Mouse (Mus musculus): ENCODE data around the gene Zcchc24. TPM values are rescaled to one million over a fixed set of nuclear protein-coding genes. Genes with fewer than 3 reads are reported as not detected.
A peak's percentile ranks its signal among the peaks of the same experiment; 100 is the strongest.

The Zcchc24 gene
- polyA plus RNA-seq, 1 experiment from 2014 or later: 12.3 TPM

- WGBS: 90% methylated on average over 5 of the region's 5 CpGs
- no peak for ATAC-seq (replicated peaks)
- H3K4me1 ChIP-seq: no peaks in the 10 kb centered on the region; the same call in 1 of the 2 replicates
- no peaks in the 10 kb centered on the region for H3K36me3 ChIP-seq
- no peak overlapping the region for H3K27ac ChIP-seq (replicated peaks)
- H3K9me3 ChIP-seq: no peaks in the 10 kb centered on the region
- no peak overlapping the region for H3K9ac ChIP-seq (replicated peaks)
- H3K4me2 ChIP-seq (replicated peaks): no peak overlapping the region
- H3K4me3 ChIP-seq: no peak overlapping the region
- H3K27me3 ChIP-seq: no peaks in the 10 kb centered on the region
Measured at GRCm38 (mm10) chr14:25720962-25721707, 47.7 kb downstream of the Zcchc24 start.

DNA sequence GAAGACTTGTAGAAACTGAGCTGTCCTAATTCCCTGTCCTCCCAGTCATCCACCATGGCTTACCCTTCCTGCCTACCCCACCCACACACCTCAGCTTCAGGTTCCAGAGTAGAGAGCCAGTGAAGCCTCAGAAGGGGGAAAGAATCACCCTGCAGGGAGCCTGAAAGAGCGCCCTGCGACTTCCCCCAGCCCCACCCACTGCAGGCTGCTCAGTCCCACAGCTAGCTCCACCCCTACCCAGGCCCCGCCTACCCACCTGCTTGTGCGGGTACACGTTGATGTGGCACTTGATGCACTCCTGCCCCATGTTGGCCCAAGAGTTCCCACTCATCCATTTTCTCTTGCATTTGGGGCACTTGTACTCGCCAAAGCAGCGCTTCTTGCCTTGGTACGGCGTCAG lies 49.5 kb downstream of the Zcchc24 start:
- H3K9me3 ChIP-seq: no peaks in the 10 kb centered on the region
- no peak overlapping the region for H3K4me3 ChIP-seq
- H3K27me3 ChIP-seq: no peaks in the 10 kb centered on the region
- no peaks in the 10 kb centered on the region for H3K4me1 ChIP-seq
- no peaks in the 10 kb centered on the region for H3K36me3 ChIP-seq
- WGBS: 52% methylated on average over 9 of the region's 9 CpGs
- H3K9ac ChIP-seq (replicated peaks): no peak overlapping the region
- no peak overlapping the region for H3K4me2 ChIP-seq (replicated peaks)
- ATAC-seq (replicated peaks): no peak
- H3K27ac ChIP-seq (replicated peaks): no peak overlapping the region

DNA sequence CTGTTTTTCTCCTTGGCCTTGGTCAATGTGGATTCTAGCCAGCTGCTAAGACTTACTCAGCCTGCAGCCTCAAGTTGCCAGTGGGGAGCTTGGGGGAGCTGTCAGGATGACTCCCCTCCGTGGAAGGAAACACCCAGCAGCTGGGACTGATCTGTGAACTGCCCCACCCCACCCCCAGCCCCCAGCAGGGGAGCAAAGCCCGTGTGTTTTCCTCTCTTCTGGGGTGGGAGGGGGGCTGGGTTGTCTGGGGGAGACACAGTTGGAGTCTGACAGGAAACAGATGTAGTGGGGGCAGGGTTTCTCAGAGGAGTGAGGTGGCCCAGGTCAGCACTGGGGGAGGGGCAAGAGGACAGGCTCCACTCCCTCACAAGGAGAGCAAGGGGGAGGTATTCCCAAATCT lies 50.4 kb downstream of the Zcchc24 start:
- Histone ChIP-seq H3K27me3 (no peaks in the 10 kb centered on the region), H3K4me1 (no peaks in the 10 kb centered on the region), H3K36me3 (no peaks in the 10 kb centered on the region), H3K9ac (replicated peaks) (no peak overlapping the region), H3K4me3 (no peak overlapping the region), H3K9me3 (no peaks in the 10 kb centered on the region), H3K4me2 (replicated peaks) (no peak overlapping the region), H3K27ac (replicated peaks) (no peak overlapping the region)
- ATAC-seq (replicated peaks): no peak
- 7% methylated on average over 2 of the region's 2 CpGs for WGBS

- WGBS: 92% methylated on average over 8 of the region's 8 CpGs
- H3K4me2 ChIP-seq (replicated peaks): no peak overlapping the region
- no peak overlapping the region for H3K9ac ChIP-seq (replicated peaks)
- H3K4me3 ChIP-seq: no peak overlapping the region
- no peaks in the 10 kb centered on the region for H3K27me3 ChIP-seq
- H3K9me3 ChIP-seq: no peaks in the 10 kb centered on the region
- no peaks in the 10 kb centered on the region for H3K36me3 ChIP-seq
- no peaks in the 10 kb centered on the region for H3K4me1 ChIP-seq
- ATAC-seq (replicated peaks): no peak
- no peak overlapping the region for H3K27ac ChIP-seq (replicated peaks)
Measured at GRCm38 (mm10) chr14:25717718-25718117, 51.1 kb downstream of the Zcchc24 start.

GRCm38 (mm10) chr14:25716528-25716927 lies 52.3 kb downstream of the Zcchc24 start:
- no peaks in the 10 kb centered on the region for H3K36me3 ChIP-seq
- no peaks in the 10 kb centered on the region for H3K4me1 ChIP-seq
- WGBS: 100% methylated on average over 1 of the region's 1 CpGs
- H3K9me3 ChIP-seq: no peaks in the 10 kb centered on the region
- no peak overlapping the region for H3K4me2 ChIP-seq (replicated peaks)
- no peaks in the 10 kb centered on the region for H3K27me3 ChIP-seq
- ATAC-seq (replicated peaks): no peak
- no peak overlapping the region for H3K27ac ChIP-seq (replicated peaks)
- H3K9ac ChIP-seq (replicated peaks): no peak overlapping the region
- H3K4me3 ChIP-seq: no peak overlapping the region

DNA sequence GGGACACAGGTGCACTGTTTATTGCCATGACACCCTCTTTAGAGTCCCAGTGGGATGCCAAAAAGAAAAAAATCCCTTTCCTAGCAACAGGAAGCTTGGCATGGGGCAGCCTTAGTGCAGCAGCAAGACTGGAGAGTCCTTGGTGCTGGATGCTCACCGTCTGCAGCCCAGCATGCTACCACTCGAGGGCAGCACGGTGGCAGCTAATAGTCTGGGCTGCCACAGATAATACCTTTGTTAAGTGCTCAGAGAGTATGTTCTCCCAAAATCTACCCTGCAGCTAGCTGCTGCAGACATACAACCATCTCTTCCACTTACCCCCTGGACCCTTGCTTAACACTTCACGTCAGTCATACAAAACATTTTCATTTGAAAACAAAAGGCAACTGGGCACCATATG lies 55.4 kb downstream of the Zcchc24 start:
- no peak overlapping the region for H3K27ac ChIP-seq (replicated peaks)
- WGBS: 16% methylated on average over 4 of the region's 4 CpGs

DNA sequence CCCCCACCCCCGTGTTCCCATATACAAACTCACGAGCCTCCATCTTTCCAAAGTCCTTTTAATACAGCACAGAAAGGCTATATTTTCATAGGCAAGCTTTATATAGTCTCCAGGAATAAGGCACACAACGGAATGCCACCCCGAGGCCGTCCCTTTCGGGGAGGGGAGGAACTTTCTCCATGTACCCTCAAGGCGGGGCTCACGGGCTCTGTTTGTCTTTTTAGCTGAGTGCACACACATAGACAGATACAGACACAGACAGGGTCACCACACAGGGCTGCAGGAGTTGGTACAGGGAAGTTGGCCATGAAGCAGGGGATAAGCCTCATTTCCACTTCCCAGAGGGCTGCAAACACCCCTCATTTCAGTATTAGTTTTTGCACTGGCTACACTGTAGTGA lies 57.2 kb downstream of the Zcchc24 start:
- Histone ChIP-seq H3K9me3 (no peaks in the 10 kb centered on the region), H3K27ac (replicated peaks) (no peak overlapping the region), H3K4me1 (no peaks in the 10 kb centered on the region), H3K27me3 (no peaks in the 10 kb centered on the region), H3K9ac (replicated peaks) (no peak overlapping the region), H3K36me3 (no peaks in the 10 kb centered on the region), H3K4me2 (replicated peaks) (no peak overlapping the region), H3K4me3 (no peak overlapping the region)
- no peak for ATAC-seq (replicated peaks)
- 65% methylated on average over 8 of the region's 8 CpGs for WGBS

More for the DNA sequence above, 55.4 kb downstream of the Zcchc24 start:
- no peaks in the 10 kb centered on the region for H3K27me3 ChIP-seq
- 0 out of 2 replicates have a peak, but pooled peaks have one; percentile 30 for ATAC-seq (replicated peaks)
- H3K4me2 ChIP-seq (replicated peaks): no peak overlapping the region
- H3K9ac ChIP-seq (replicated peaks): no peak overlapping the region
- no peaks in the 10 kb centered on the region for H3K4me1 ChIP-seq
- no peaks in the 10 kb centered on the region for H3K36me3 ChIP-seq
- H3K4me3 ChIP-seq: no peak overlapping the region
- H3K9me3 ChIP-seq: no peaks in the 10 kb centered on the region

GRCm38 (mm10) chr14:25711177-25711576 lies 57.7 kb downstream of the Zcchc24 start:
- Histone ChIP-seq H3K4me3 (no peak overlapping the region), H3K9me3 (no peaks in the 10 kb centered on the region), H3K36me3 (no peaks in the 10 kb centered on the region), H3K27ac (replicated peaks) (no peak overlapping the region), H3K4me2 (replicated peaks) (no peak overlapping the region), H3K27me3 (no peaks in the 10 kb centered on the region), H3K9ac (replicated peaks) (no peak overlapping the region), H3K4me1 (no peaks in the 10 kb centered on the region)
- 60% methylated on average over 7 of the region's 7 CpGs for WGBS
- ATAC-seq (replicated peaks): 0 out of 2 replicates have a peak, but pooled peaks have one; percentile 18

GRCm38 (mm10) chr14:25710681-25711080 lies 58.2 kb downstream of the Zcchc24 start:
- 55% methylated on average over 4 of the region's 4 CpGs for WGBS
- no peak for ATAC-seq (replicated peaks)
- Histone ChIP-seq H3K9me3 (no peaks in the 10 kb centered on the region), H3K4me3 (no peak overlapping the region), H3K36me3 (no peaks in the 10 kb centered on the region), H3K4me2 (replicated peaks) (no peak overlapping the region), H3K9ac (replicated peaks) (no peak overlapping the region), H3K4me1 (no peaks in the 10 kb centered on the region), H3K27me3 (no peaks in the 10 kb centered on the region), H3K27ac (replicated peaks) (no peak overlapping the region)

- Histone ChIP-seq H3K4me3 (no peak overlapping the region), H3K9me3 (no peaks in the 10 kb centered on the region), H3K36me3 (no peaks in the 10 kb centered on the region), H3K4me1 (no peaks in the 10 kb centered on the region), H3K27me3 (no peaks in the 10 kb centered on the region), H3K9ac (replicated peaks) (no peak overlapping the region), H3K27ac (replicated peaks) (no peak overlapping the region), H3K4me2 (replicated peaks) (no peak overlapping the region)
- WGBS: 83% methylated on average over 4 of the region's 4 CpGs
- ATAC-seq (replicated peaks): no peak
Measured at GRCm38 (mm10) chr14:25710073-25710472, 58.8 kb downstream of the Zcchc24 start.

GRCm38 (mm10) chr14:25708917-25709316 lies 59.9 kb downstream of the Zcchc24 start:
- H3K36me3 ChIP-seq: no peaks in the 10 kb centered on the region
- WGBS: 89% methylated on average over 2 of the region's 2 CpGs
- no peak overlapping the region for H3K4me3 ChIP-seq
- H3K27ac ChIP-seq (replicated peaks): no peak overlapping the region
- H3K4me2 ChIP-seq (replicated peaks): no peak overlapping the region
- H3K9me3 ChIP-seq: no peaks in the 10 kb centered on the region
- H3K4me1 ChIP-seq: no peaks in the 10 kb centered on the region
- H3K9ac ChIP-seq (replicated peaks): no peak overlapping the region
- H3K27me3 ChIP-seq: no peaks in the 10 kb centered on the region
- no peak for ATAC-seq (replicated peaks)

GRCm38 (mm10) chr14:25708451-25708850 lies 60.4 kb downstream of the Zcchc24 start:
- no peaks in the 10 kb centered on the region for H3K9me3 ChIP-seq
- H3K27ac ChIP-seq (replicated peaks): no peak overlapping the region
- no peak for ATAC-seq (replicated peaks)
- no peaks in the 10 kb centered on the region for H3K27me3 ChIP-seq
- no peak overlapping the region for H3K9ac ChIP-seq (replicated peaks)
- 78% methylated on average over 4 of the region's 4 CpGs for WGBS
- no peak overlapping the region for H3K4me3 ChIP-seq
- no peaks in the 10 kb centered on the region for H3K4me1 ChIP-seq
- no peak overlapping the region for H3K4me2 ChIP-seq (replicated peaks)
- H3K36me3 ChIP-seq: no peaks in the 10 kb centered on the region

DNA sequence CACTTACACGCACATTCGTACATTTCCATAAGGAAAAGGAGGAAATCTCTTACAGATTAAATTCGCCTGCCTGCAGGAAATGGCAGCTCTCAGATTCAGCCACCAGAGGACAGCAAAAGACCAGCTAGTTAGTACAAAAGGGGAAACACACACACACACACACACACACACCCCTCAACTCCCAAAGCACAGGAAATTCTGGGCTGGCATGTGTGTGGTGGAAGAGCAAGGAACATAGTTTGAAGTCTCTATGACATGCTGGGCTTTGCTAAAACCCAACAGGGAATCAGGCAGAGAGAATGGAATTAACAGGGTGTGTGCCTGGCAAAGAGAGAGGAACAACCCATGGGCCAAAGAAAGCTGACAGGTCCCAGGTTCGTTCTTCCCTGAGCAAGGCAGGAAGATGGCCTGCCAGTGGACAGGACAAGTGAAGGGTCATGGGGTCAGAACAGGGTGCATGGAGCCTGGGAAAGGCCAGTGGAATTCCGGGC lies 61.1 kb downstream of the Zcchc24 start:
- H3K27me3 ChIP-seq: no peaks in the 10 kb centered on the region
- no peaks in the 10 kb centered on the region for H3K4me1 ChIP-seq
- no peak overlapping the region for H3K27ac ChIP-seq (replicated peaks)
- WGBS: 67% methylated on average over 5 of the region's 5 CpGs
- no peak overlapping the region for H3K9ac ChIP-seq (replicated peaks)
- H3K36me3 ChIP-seq: no peaks in the 10 kb centered on the region
- no peaks in the 10 kb centered on the region for H3K9me3 ChIP-seq
- H3K4me2 ChIP-seq (replicated peaks): no peak overlapping the region
- no peak overlapping the region for H3K4me3 ChIP-seq
- ATAC-seq (replicated peaks): no peak

Measured in forebrain, embryonic 15.5 days (tissue).